ENCODE assay signal across 13 mouse cellular contexts in genomic region chr7:114494033-114494432, GRCm38 (mm10).
DNase-seq lines count a peak whose midpoint lies in the region; ATAC-seq and TF ChIP-seq lines count a peak whose summit lies in the region.
"Had no signal": no experiment of that assay in that cellular context is flagged by ENCODE, and none has a peak within 500 bp of the region (broad histone marks: within the 10 kb centered on the region; RNA-seq: fewer than 3 reads in every experiment).

No protein-coding gene starts in this region.

- ATAC-seq in hindbrain, postnatal 0 days: no peak
- no peak for ATAC-seq in hindbrain, embryonic 12.5 days (ENCODE audit: low FRiP score)
- ATAC-seq: forebrain, embryonic 14.5 days had no signal

- H3K36me3 ChIP-seq in hindbrain, postnatal 0 days (ENCODE audit: insufficient read depth, low read length): no peaks in the 10 kb centered on the region
- H3K36me3 ChIP-seq in hindbrain, embryonic 12.5 days: no peaks in the 10 kb centered on the region
- H3K36me3 ChIP-seq: embryonic facial prominence, embryonic 10.5 days; hindbrain, embryonic 13.5 days; limb, embryonic 15.5 days; neural tube, embryonic 13.5 days had no signal

- WGBS in hindbrain, postnatal 0 days: 94% methylated on average over 5 of the region's 5 CpGs
- 94% methylated on average over 5 of the region's 5 CpGs for WGBS in hindbrain, embryonic 12.5 days

- TF ChIP-seq CTCF in hindbrain, postnatal 0 days (IDR thresholded peaks at IDR 0.05; ENCODE audit: low read depth): peak; percentile 19

- H3K4me1 ChIP-seq in hindbrain, postnatal 0 days (ENCODE audit: insufficient read depth, low read length): no peaks in the 10 kb centered on the region
- no peaks in the 10 kb centered on the region for H3K4me1 ChIP-seq in hindbrain, embryonic 12.5 days
- H3K4me1 ChIP-seq: embryonic facial prominence, embryonic 10.5 days; hindbrain, embryonic 13.5 days; limb, embryonic 15.5 days; neural tube, embryonic 13.5 days had no signal

- H3K4me3 ChIP-seq in hindbrain, postnatal 0 days (ENCODE audit: low read length): no peak overlapping the region
- H3K4me3 ChIP-seq in hindbrain, embryonic 12.5 days: no peak overlapping the region
- H3K4me3 ChIP-seq: embryonic facial prominence, embryonic 10.5 days; hindbrain, embryonic 13.5 days; limb, embryonic 15.5 days; neural tube, embryonic 13.5 days had no signal

- H3K9ac ChIP-seq in hindbrain, postnatal 0 days (replicated peaks; ENCODE audit: low read length): no peak overlapping the region
- no peak overlapping the region for H3K9ac ChIP-seq in hindbrain, embryonic 12.5 days
- H3K9ac ChIP-seq: hindbrain, embryonic 13.5 days; limb, embryonic 15.5 days; neural tube, embryonic 13.5 days had no signal

- H3K27me3 ChIP-seq in hindbrain, postnatal 0 days (ENCODE audit: insufficient read depth, low read length): no peaks in the 10 kb centered on the region
- H3K27me3 ChIP-seq in hindbrain, embryonic 12.5 days: no peaks in the 10 kb centered on the region
- H3K27me3 ChIP-seq: hindbrain, embryonic 13.5 days; limb, embryonic 15.5 days; neural tube, embryonic 13.5 days had no signal

- peak; percentile 6 for DNase-seq in hindbrain, postnatal 0 days (ENCODE audit: low spot score)
- peak; percentile 8 for DNase-seq in right cerebral cortex, adult 18-20 months
- DNase-seq in right cerebral cortex, postnatal 4 days: no peak
- DNase-seq in brain, adult 2 months (ENCODE audit: low read depth, low spot score): peak; percentile 38
- DNase-seq in telencephalon, adult 2 months (ENCODE audit: low read depth, low spot score): peak; percentile 12
- DNase-seq in cerebellum, postnatal 25 days: no peak
- DNase-seq in layer of hippocampus, postnatal 10 days (ENCODE audit: low spot score in 2 of 2): no peak

- no peaks in the 10 kb centered on the region for H3K9me3 ChIP-seq in hindbrain, postnatal 0 days (ENCODE audit: low read length)
- no peaks in the 10 kb centered on the region for H3K9me3 ChIP-seq in hindbrain, embryonic 12.5 days (replicated peaks)
- H3K9me3 ChIP-seq: embryonic facial prominence, embryonic 10.5 days; hindbrain, embryonic 13.5 days; limb, embryonic 15.5 days; neural tube, embryonic 13.5 days had no signal

- no peak overlapping the region for H3K27ac ChIP-seq in hindbrain, postnatal 0 days
- H3K27ac ChIP-seq in hindbrain, embryonic 12.5 days: no peak overlapping the region
- H3K27ac ChIP-seq: embryonic facial prominence, embryonic 10.5 days; hindbrain, embryonic 13.5 days; limb, embryonic 15.5 days; neural tube, embryonic 13.5 days had no signal

- no peak overlapping the region for H3K4me2 ChIP-seq in hindbrain, postnatal 0 days (ENCODE audit: low read depth, low read length)
- no peak overlapping the region for H3K4me2 ChIP-seq in hindbrain, embryonic 12.5 days (replicated peaks)
- H3K4me2 ChIP-seq: hindbrain, embryonic 13.5 days; limb, embryonic 15.5 days; neural tube, embryonic 13.5 days had no signal

Comparison
In these comparisons a context has a peak if more than half of its experiments do, and no peak if none do; other contexts are left out.
1. DNase-seq: peak in hindbrain, postnatal 0 days (single experiment), right cerebral cortex, adult 18-20 months (single experiment), brain, adult 2 months (single experiment) and telencephalon, adult 2 months (single experiment); none in right cerebral cortex, postnatal 4 days (single experiment), cerebellum, postnatal 25 days (0 of 2) and layer of hippocampus, postnatal 10 days (0 of 2).